Mouse (Mus musculus) embryonic facial prominence, embryonic 14.5 days (tissue): ENCODE measurements around the gene Rabep2. TPM values are rescaled to one million over a fixed set of nuclear protein-coding genes. Genes with fewer than 3 reads are reported as not detected.

Experiments used
- polyA plus RNA-seq: library from polyadenylated mRNA; unstranded; fragments of >200 nt; fragmentation: Nextera tagmentation; extraction: Ambion mirVana; gene quantifications from 2 replicates; pipeline ENCODE4 v1.2.1, GENCODE M21; 2014

Rabep2 gene
- polyA plus RNA-seq, 1 experiment from 2014 or later: 26.4 TPM

Other genes with a start within 250 kb of the Rabep2 start
- 53.3 and 54.3 TPM in 2 replicates for gene Xpo6, start 228.3 kb upstream of the Rabep2 start, polyA plus RNA-seq
- gene Sbk1, start 156.1 kb upstream of the Rabep2 start, polyA plus RNA-seq: 36.3 and 46.6 TPM in 2 replicates
- 2.3 TPM in 2 replicates for gene Lat, start 59.2 kb upstream of the Rabep2 start, polyA plus RNA-seq
- gene Spns1, start 51.3 kb upstream of the Rabep2 start, polyA plus RNA-seq: 40.4 and 43.8 TPM in 2 replicates
- gene Nfatc2ip, start 32.0 kb upstream of the Rabep2 start, polyA plus RNA-seq: 2.5 and 2.6 TPM in 2 replicates
- gene Cd19, start 13.9 kb upstream of the Rabep2 start, polyA plus RNA-seq: 0.19 and 0.28 TPM in 2 replicates
- gene Atp2a1, start 34.3 kb downstream of the Rabep2 start, polyA plus RNA-seq: 235 and 334 TPM in 2 replicates
- gene Sh2b1, start 46.7 kb downstream of the Rabep2 start, polyA plus RNA-seq: 44.3 and 46.3 TPM in 2 replicates
- 127 and 130 TPM in 2 replicates for gene Tufm, start 58.6 kb downstream of the Rabep2 start, polyA plus RNA-seq
- 49.8 and 54.8 TPM in 2 replicates for gene Atxn2l, start 74.7 kb downstream of the Rabep2 start, polyA plus RNA-seq
- 158 and 167 TPM in 2 replicates for gene Eif3c, start 137.7 kb downstream of the Rabep2 start, polyA plus RNA-seq
- gene Apobr, start 156.2 kb downstream of the Rabep2 start, polyA plus RNA-seq: 0.97 and 1.8 TPM in 2 replicates
- 27.8 and 31.8 TPM in 2 replicates for gene Cln3, start 157.1 kb downstream of the Rabep2 start, polyA plus RNA-seq
- gene Il27, start 166.2 kb downstream of the Rabep2 start, polyA plus RNA-seq: not detected in 2 replicates
- 29.3 and 39.9 TPM in 2 replicates for gene Nupr1, start 202.1 kb downstream of the Rabep2 start, polyA plus RNA-seq
- 40.8 and 45.4 TPM in 2 replicates for gene Sgf29, start 220.6 kb downstream of the Rabep2 start, polyA plus RNA-seq
- gene Sult1a1, start 247.7 kb downstream of the Rabep2 start, polyA plus RNA-seq: 13.5 and 17.9 TPM in 2 replicates